Mouse (Mus musculus): ENCODE measurements at regions not wholly inside any gene's neighbourhood (a gene's known extent, or its start where the extent isn't known, plus 50 kb on each side); places are given as distances from the start of the nearest gene placed in this dataset.
A peak's percentile ranks its signal among the peaks of the same experiment; 100 is the strongest.
"Not testable (repeated sequence)": the region's sequence is repeated elsewhere in the genome, so short reads cannot be mapped to it uniquely, and the experiment has no call there.

- peak; percentile 98 for DNase-seq (ENCODE audit: low read depth, low spot score)
These were observed 742.0 kb downstream of the Kcna4 start for GRCm38 (mm10) chr2:108032301-108033013.

- DNase-seq (ENCODE audit: low read depth, low spot score) = no peak
These were observed 743.1 kb downstream of the Kcna4 start for GRCm38 (mm10) chr2:108033328-108034182.

GRCm38 (mm10) chr2:108034882-108035281 is 744.4 kb downstream of the Kcna4 start:
- DNase-seq (ENCODE audit: low read depth, low spot score) = no peak

- no peak for DNase-seq (ENCODE audit: low read depth, low spot score)
These were observed 751.6 kb downstream of the Kcna4 start for GRCm38 (mm10) chr2:108042086-108042485.

GRCm38 (mm10) chr2:108044885-108045284 is 754.4 kb downstream of the Kcna4 start:
- DNase-seq (ENCODE audit: low read depth, low spot score) = peak; percentile 45

- peak; percentile 83 for DNase-seq (ENCODE audit: low read depth, low spot score)
These were observed 755.6 kb downstream of the Kcna4 start for GRCm38 (mm10) chr2:108045997-108046396.

GRCm38 (mm10) chr2:108062751-108063150 is 772.3 kb downstream of the Kcna4 start:
- not testable (repeated sequence) for DNase-seq (ENCODE audit: low read depth, low spot score)

DNA sequence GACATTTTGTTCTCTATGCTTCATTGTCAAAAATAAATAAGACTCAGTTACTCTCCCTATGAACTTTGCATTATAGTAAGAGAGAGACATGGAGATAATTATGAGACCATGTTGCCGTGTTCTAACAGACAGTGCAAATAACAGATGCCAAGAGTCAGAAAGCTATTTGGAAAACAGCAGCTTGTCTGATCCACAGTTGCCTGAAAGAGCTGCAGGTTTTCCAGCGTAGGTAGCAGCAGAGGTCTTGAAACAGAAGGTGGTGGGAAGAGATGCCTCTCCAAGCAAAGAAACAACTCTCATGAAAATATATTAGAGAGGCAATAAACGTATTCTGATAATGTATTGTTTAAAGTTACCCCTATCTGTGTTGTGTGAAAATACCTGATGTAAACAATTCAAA is 793.5 kb downstream of the Kcna4 start:
- no peak for DNase-seq (ENCODE audit: low read depth, low spot score)

DNA sequence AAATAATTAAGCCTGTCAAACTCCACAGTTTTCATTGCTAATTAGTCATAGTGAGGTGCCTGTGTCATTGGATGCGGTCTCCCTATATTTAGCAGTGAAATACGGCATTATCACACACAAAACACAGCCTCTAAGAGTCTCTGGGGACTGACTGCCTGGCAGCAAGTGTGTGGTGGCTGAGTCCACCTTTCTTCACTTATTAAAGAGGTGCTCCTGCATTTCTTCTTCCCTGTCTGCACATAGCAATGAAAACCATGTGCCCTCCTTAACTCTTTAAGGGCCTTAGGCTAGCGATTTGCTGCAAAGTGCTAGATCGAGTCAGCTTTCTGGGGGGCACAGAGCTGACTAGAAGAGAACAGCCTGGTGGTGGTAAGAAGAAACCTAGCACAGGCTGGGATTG is 799.8 kb downstream of the Kcna4 start:
- no peak for DNase-seq (ENCODE audit: low read depth, low spot score)

DNA sequence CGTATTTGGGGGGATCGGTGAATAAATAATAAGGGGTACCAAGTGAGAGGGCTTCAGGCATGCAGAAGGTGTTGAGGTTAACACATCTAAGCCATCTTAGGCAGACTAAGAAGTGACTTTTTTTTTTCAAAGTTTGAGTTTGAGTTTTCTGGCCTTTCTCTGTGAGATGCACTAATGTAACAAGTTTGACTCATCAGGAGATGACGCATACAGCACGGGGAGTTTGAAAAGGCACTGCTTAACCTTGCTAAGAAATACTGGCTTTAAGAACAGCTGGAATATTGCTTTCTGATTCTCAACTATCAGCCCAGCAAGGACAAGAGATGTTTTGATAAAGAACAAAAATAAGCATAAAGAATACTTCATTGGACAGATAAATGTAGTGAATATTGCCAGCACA is 806.6 kb downstream of the Kcna4 start:
- DNase-seq (ENCODE audit: low read depth, low spot score) = peak; percentile 61

DNA sequence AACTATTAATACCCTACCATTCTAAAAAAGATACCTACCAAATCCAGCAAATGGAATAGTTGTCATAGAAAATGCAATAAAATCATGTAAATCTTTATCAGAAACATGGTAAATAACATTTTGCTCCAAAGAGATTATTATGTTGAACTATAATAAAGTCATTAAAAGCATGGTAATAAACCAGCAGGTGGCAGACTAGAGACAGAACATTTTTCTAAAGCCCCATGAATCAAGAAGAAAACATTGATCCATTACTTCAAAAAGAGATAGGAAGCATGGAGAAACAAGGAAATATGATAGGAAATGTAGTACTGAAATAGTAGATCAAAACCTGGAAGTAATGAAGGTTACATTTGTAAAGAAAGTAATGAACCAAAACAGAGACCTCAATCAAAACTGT is 819.7 kb downstream of the Kcna4 start:
- peak; percentile 75 for DNase-seq (ENCODE audit: low read depth, low spot score)

GRCm38 (mm10) chr2:108145694-108146093 is 855.3 kb downstream of the Kcna4 start:
- no peak for DNase-seq (ENCODE audit: low read depth, low spot score)

GRCm38 (mm10) chr2:108148221-108148620 is 857.8 kb downstream of the Kcna4 start:
- DNase-seq (ENCODE audit: low read depth, low spot score) = no peak

DNA sequence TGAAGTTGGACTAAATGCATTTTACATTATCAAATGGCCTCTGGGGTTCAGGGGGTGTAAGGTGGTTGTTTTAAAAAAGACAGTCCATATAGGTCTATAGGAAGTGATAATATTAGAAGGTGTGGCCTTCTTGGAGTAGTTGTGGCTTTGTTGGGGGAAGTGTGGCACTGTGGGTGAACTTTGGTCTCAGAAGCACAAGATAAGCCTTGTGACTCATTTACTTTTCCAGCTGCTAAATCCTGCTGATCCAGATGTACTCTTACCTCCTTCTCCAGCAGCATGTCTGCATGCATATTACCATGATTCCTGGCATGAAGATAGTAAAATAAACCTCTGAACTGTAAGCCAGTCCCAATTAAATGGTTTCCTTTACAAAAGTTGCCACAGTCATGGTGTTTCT is 865.8 kb downstream of the Kcna4 start:
- DNase-seq (ENCODE audit: low read depth, low spot score) = peak; percentile 60

GRCm38 (mm10) chr2:108157731-108158130 is 867.3 kb downstream of the Kcna4 start:
- no peak for DNase-seq (ENCODE audit: low read depth, low spot score)

DNA sequence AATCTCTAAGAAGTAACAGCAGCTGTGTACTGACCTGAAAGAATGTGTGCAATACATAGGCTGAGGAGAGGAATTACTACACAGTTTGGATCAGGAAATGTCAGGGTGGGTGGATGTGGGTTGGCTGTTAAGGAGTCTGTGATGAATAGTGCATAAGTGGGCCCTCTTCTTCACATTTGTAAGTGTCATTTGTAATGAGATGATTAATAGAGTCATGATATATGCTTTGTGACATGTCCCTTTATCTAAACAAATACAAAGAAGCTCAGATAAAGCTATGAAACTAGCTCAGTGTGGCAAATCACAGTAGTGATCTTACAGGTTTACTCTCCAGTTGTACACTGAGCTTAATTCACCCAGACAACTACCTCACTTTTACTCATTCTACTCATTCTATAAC is 867.9 kb downstream of the Kcna4 start:
- DNase-seq (ENCODE audit: low read depth, low spot score) = no peak

GRCm38 (mm10) chr2:108160865-108161264 is 870.4 kb downstream of the Kcna4 start:
- peak; percentile 24 for DNase-seq (ENCODE audit: low read depth, low spot score)

DNA sequence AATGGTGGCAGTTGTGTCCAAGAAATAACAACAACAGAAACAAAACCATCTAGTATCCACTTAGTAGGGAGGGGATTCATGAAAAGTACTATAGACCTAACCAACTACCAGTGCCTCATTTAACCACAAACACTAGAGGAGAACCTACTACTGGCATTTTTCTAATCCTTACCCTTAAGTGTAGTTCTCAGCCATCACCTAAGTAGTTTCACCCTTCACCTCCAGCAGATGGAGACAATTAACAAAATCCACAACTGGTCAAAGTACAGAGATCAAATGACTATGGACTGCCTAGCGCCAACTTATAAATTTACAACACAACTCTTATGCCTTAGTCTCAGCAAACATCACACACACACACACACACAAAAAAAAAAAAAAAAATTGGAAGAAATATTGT is 874.6 kb downstream of the Kcna4 start:
- peak; percentile 24 for DNase-seq (ENCODE audit: low read depth, low spot score)

Measured in 3T3-L1 (cell line).